Mouse (Mus musculus) heart, postnatal 0 days (tissue): ENCODE measurements at regions not wholly inside any gene's neighbourhood (a gene's known extent, or its start where the extent isn't known, plus 50 kb on each side); places are given as distances from the start of the nearest gene placed in this dataset.

Experiments used
- ATAC-seq: fragments of 200-750 bp; cut with Nextera tagmentation; 2 replicates; pipeline ENCODE4 v1.8.0; 2017; ENCODE audit warnings: low read depth, moderate number of reproducible peaks, moderate library complexity; ENCODE audit not compliant: insufficient read depth
- DNase-seq: peaks from one replicate; pipeline ENCODE4 v3.0.0-alpha.2; 2016; ENCODE audit warnings: low spot score
- H3K27ac ChIP-seq: fragments of 300-500 bp; sonication (generic); 2 replicates; pipeline ENCODE4 v1.5.1; 2014; ENCODE audit warnings: low read depth, mild to moderate bottlenecking
- H3K27me3 ChIP-seq: fragments of 300-500 bp; sonication (generic); 2 replicates; pipeline ENCODE4 v1.6.1; 2014; ENCODE audit warnings: low read length, mixed read lengths; ENCODE audit not compliant: control insufficient read depth, insufficient read depth
- H3K36me3 ChIP-seq: fragments of 300-500 bp; sonication (generic); replicated peaks from 2 replicates; pipeline ENCODE4 v1.6.1; 2014; ENCODE audit warnings: low read length, mixed read lengths; ENCODE audit not compliant: control insufficient read depth, insufficient read depth
- H3K4me1 ChIP-seq: fragments of 300-500 bp; sonication (generic); 2 replicates; pipeline ENCODE4 v1.6.1; 2014; ENCODE audit warnings: antibody characterized with exemption; ENCODE audit not compliant: control insufficient read depth, insufficient read depth
- H3K4me2 ChIP-seq: fragments of 300-500 bp; sonication (generic); 2 replicates; pipeline ENCODE4 v1.6.1; 2014; ENCODE audit warnings: low read depth, mild to moderate bottlenecking, low read length, moderate library complexity
- H3K4me3 ChIP-seq: fragments of 300-500 bp; sonication (generic); 2 replicates; pipeline ENCODE4 v1.5.1; 2014; ENCODE audit warnings: low read depth, low read length
- H3K9ac ChIP-seq: fragments of 300-500 bp; sonication (generic); replicated peaks from 2 replicates; pipeline ENCODE4 v1.6.1; 2014; ENCODE audit warnings: low read depth, low read length, mixed read lengths
- H3K9me3 ChIP-seq: fragments of 300-500 bp; sonication (generic); replicated peaks from 2 replicates; pipeline ENCODE4 v1.6.1; 2016; ENCODE audit warnings: low read length; ENCODE audit not compliant: control insufficient read depth
- CTCF ChIP-seq: IDR thresholded peaks from 2 replicates; pipeline ENCODE4 v1.5.1; 2016; ENCODE audit warnings: antibody characterized with exemption, control low read depth, low read depth
- EP300 ChIP-seq: IDR thresholded peaks from 2 replicates; pipeline ENCODE4 v1.6.1; 2016; ENCODE audit warnings: antibody characterized with exemption, low read depth
- WGBS: fragments of 180-500 bp; shearing (Covaris S2); extraction: QIAGEN DNeasy Blood & Tissue Kit; methylation state at CpG from one replicate; pipeline ENCODE4 v1.1.7; 2014; 5-methylcytosine and 5-hydroxymethylcytosine counted together

GRCm38 (mm10) chr11:57933065-57933464, 75.8 kb upstream of the Larp1 start:
- Histone ChIP-seq H3K4me2 (no peak overlapping the region), H3K4me1 (no peaks in the 10 kb centered on the region), H3K36me3 (no peaks in the 10 kb centered on the region), H3K27me3 (0 out of 2 replicates have a peak, but pooled peaks cover 5% of the 10 kb centered on the region), H3K9me3 (no peaks in the 10 kb centered on the region), H3K9ac (no peak overlapping the region), H3K27ac (no peak overlapping the region), H3K4me3 (no peak overlapping the region)
- ATAC-seq (no peak), DNase-seq (no peak)
- 20% methylated on average over 5 of the region's 5 CpGs for WGBS
- TF ChIP-seq CTCF: peak; percentile 4; the same call in 1 of the 2 replicates
- no peak for TF ChIP-seq EP300

- Histone ChIP-seq H3K27ac (no peak overlapping the region), H3K36me3 (no peaks in the 10 kb centered on the region), H3K4me2 (peak overlapping the region; percentile 16; the same call in 1 of the 2 replicates), H3K4me3 (no peak overlapping the region), H3K4me1 (no peaks in the 10 kb centered on the region), H3K9me3 (no peaks in the 10 kb centered on the region), H3K27me3 (no peaks in the 10 kb centered on the region), H3K9ac (no peak overlapping the region)
- DNase-seq: no peak
- ATAC-seq: no peak
- no peak for TF ChIP-seq EP300
- no peak for TF ChIP-seq CTCF
- 8% methylated on average over 18 of the region's 18 CpGs for WGBS
Measured at GRCm38 (mm10) chr11:57929506-57929905, 79.4 kb upstream of the Larp1 start.

GRCm38 (mm10) chr11:57920263-57920662, 87.6 kb upstream of the Hand1 start:
- Histone ChIP-seq H3K4me2 (no peak overlapping the region), H3K4me1 (peaks cover 7% of the 10 kb centered on the region; the same call in 1 of the 2 replicates), H3K27ac (no peak overlapping the region), H3K4me3 (no peak overlapping the region), H3K9me3 (no peaks in the 10 kb centered on the region), H3K36me3 (no peaks in the 10 kb centered on the region), H3K9ac (no peak overlapping the region), H3K27me3 (no peaks in the 10 kb centered on the region)
- ATAC-seq: no peak
- no peak for DNase-seq
- WGBS: 91% methylated on average over 2 of the region's 2 CpGs
- TF ChIP-seq EP300 (no peak), CTCF (no peak)

- no peaks in the 10 kb centered on the region for H3K9me3 ChIP-seq
- no peak overlapping the region for H3K4me2 ChIP-seq
- no peaks in the 10 kb centered on the region for H3K36me3 ChIP-seq
- no peak overlapping the region for H3K9ac ChIP-seq
- TF ChIP-seq EP300 (no peak), CTCF (no peak)
- H3K4me3 ChIP-seq: no peak overlapping the region
- DNase-seq: no peak
- H3K27me3 ChIP-seq: no peaks in the 10 kb centered on the region
- peaks cover 7% of the 10 kb centered on the region; the same call in 1 of the 2 replicates for H3K4me1 ChIP-seq
- 73% methylated on average over 18 of the region's 18 CpGs for WGBS
- ATAC-seq: no peak
- no peak overlapping the region for H3K27ac ChIP-seq
Measured at GRCm38 (mm10) chr11:57918447-57919059, 85.9 kb upstream of the Hand1 start.

- ATAC-seq: no peak
- 75% methylated on average over 5 of the region's 5 CpGs for WGBS
- TF ChIP-seq EP300: no peak
- no peak for TF ChIP-seq CTCF
Measured at GRCm38 (mm10) chr11:57917974-57918373, 85.4 kb upstream of the Hand1 start.

GRCm38 (mm10) chr11:57916016-57916415, 83.4 kb upstream of the Hand1 start:
- Histone ChIP-seq H3K9me3 (no peaks in the 10 kb centered on the region), H3K36me3 (no peaks in the 10 kb centered on the region), H3K27me3 (no peaks in the 10 kb centered on the region), H3K4me3 (no peak overlapping the region), H3K27ac (no peak overlapping the region), H3K9ac (no peak overlapping the region), H3K4me2 (no peak overlapping the region), H3K4me1 (peaks cover 7% of the 10 kb centered on the region; the same call in 1 of the 2 replicates)
- ATAC-seq (peak; percentile 59), DNase-seq (peak; percentile 49)
- no peak for TF ChIP-seq CTCF
- 6% methylated on average over 6 of the region's 6 CpGs for WGBS

More at GRCm38 (mm10) chr11:57917974-57918373, 85.4 kb upstream of the Hand1 start:
- no peaks in the 10 kb centered on the region for H3K27me3 ChIP-seq
- H3K27ac ChIP-seq: no peak overlapping the region
- no peaks in the 10 kb centered on the region for H3K36me3 ChIP-seq
- H3K9me3 ChIP-seq: no peaks in the 10 kb centered on the region
- H3K4me2 ChIP-seq: no peak overlapping the region
- H3K4me3 ChIP-seq: no peak overlapping the region
- no peak for DNase-seq
- no peak overlapping the region for H3K9ac ChIP-seq
- H3K4me1 ChIP-seq: peaks cover 7% of the 10 kb centered on the region; the same call in 1 of the 2 replicates
